Mouse (Mus musculus) spleen, adult 2 months (tissue): ENCODE measurements around the gene Pabpn1.

Experiments
- CTCF ChIP-seq: fragments of 200-500 bp; IDR thresholded peaks from 2 replicates; pipeline ENCODE4 v1.5.1; 2011; ENCODE audit warnings: mild to moderate bottlenecking, inconsistent platforms; ENCODE audit not compliant: insufficient read depth, insufficient read length, insufficient replicate concordance; ENCODE audit errors: extremely low read depth
- POLR2A ChIP-seq: fragments of 200-500 bp; IDR thresholded peaks from 2 replicates; pipeline ENCODE4 v1.6.1; 2011; ENCODE audit warnings: low read depth, low read length, inconsistent platforms

DNA sequence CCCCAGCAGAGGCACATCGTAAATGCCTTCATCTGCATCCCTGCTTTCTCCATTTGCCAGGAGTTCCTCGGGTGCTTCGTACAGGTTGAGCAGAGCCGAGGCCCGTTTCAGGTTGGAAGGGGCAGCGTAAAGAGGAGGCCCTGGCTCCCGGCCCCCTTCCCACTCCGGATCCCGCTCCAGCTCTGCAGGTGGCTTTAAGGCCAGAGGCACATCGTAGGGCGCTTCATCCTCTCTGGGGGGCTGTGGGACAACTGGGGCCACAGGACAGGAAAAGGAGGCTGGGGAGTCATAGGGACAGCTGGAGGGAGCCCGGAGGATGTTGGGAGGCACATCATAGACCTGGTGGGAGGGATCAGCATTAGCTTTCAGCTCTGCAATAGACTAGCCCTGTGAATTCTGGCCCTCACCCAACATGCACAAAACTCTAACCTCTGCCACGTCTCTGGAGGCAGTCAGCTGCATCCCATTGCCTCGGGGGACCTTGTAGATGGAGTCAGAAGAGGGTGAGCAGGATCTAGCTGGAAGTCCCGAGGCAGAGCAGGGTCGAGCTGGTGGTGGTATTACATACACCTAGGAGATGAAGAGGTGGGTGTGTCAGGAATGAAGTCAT, 27.9 kb downstream of the Pabpn1 start:
- TF ChIP-seq CTCF (no peak), POLR2A (no peak)
